Mouse (Mus musculus) thymus, adult 2 months (tissue): Measurements from ENCODE around the gene Tmem184b.

Experiments used
- CTCF ChIP-seq: fragments of 200-500 bp; IDR thresholded peaks from 2 replicates; pipeline ENCODE4 v1.5.1; 2012; ENCODE audit warnings: mild to moderate bottlenecking, control low read depth, low read length, moderate library complexity, borderline replicate concordance; ENCODE audit not compliant: control insufficient read depth, poor library complexity, insufficient read depth; ENCODE audit errors: extremely low read depth
- POLR2A ChIP-seq: fragments of 200-500 bp; IDR thresholded peaks from 2 replicates; pipeline ENCODE4 v1.6.1; 2012; ENCODE audit warnings: mild to moderate bottlenecking, low read length, control low read depth, moderate library complexity; ENCODE audit not compliant: control insufficient read depth, poor library complexity, insufficient read depth; ENCODE audit errors: extremely low read depth

DNA sequence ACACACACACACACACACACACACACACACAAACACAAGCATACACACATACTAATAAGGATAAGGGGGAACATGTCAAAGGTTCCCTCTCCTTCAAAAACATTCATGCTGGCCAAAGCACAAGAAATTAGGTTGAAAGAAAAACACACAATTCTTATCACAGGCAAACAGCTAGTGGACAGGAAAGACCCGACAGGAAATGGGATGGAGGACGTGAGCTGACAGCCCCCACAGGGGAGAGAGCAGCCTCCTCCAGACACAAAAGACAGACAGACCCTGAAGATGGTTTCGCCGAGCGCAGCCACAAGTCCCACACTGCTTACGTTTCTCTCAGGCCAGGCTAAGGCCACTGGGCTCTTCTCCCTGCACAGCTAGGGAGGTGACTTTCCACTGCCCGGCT, 28.6 kb upstream of the Tmem184b start:
- no peak for TF ChIP-seq POLR2A
- TF ChIP-seq CTCF, result no peak
